Mouse (Mus musculus): Measurements from ENCODE around the gene Golga3.

Gene Golga3

DNA sequence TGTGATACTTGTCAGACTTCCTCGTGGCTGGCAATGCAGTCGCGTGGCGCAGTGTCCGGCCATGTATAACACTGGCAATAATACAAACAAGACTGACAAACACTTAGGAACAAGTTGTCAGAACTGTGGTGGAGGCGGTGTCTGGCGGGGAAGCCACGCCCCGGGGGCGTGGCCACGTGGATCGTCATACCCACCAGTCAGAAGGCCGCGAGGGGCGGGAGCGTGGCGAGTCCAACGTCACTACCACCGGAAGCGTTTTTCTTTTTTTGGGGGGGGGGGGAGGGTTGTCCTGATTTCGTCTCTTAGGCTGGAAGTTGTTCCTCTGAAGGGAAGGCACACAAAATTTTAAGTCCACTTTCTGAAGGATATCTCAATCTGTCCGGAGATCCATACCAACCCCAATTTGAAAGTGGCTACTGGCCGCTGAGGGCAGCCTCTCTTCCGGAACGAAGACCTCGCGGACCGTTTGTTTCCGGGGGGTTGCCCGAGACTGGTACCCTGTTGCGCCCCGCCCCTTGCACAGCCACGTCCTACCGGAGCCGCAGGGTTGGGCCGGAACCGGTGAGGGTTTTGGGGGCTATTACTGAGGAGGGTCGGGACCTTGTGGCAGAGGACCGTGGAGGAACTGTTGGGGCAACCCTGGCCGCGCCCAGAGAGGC, at the start of gene Golga3:
Gene Golga3, plus strand, starts transcription at position 340 of the 659 bp plus-strand sequence.
- peak; percentile 86 for DNase-seq (ENCODE audit: low read depth, low spot score)

DNA sequence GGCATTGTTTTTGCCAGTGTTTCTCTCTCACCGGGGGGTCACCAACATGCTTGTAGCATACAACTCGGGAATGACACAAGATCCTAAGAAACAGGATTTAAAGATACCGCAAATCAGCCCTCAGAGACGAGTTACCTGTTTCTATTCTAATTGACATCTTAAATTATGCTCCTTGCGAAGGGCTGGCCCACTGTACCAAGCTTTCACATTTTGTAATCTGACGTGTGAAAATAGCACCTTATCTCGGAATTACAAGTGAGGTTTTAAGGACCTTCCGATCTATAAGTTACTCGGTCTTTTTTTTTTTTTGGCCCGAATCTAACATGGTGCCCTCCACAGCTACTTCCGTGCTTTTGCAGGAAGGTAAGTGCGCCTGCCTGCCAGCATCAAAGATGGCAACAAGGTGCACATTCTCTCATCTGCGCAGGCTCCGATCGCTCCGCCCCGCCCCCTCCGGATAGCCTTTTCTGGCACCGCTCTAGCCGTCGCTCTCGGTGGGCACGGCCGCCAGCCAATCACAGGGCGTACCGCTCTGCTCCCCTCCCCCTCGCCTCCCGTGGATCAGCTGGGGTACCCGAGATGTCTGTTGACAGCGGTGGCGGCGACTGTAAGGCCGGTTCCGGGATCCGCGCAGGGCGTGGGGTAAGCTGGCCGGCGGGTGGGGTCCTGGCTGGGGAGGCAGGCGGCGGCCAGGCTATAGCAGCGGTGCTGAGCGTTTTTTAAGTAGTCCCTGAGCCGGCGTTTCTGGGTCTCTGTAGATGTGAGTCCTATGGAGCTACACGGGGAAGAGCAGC, 41.0 kb upstream of the Golga3 start, which contains the start of gene Chfr:
Gene Chfr, plus strand, starts transcription at position 550 of the 794 bp plus-strand sequence.
- peak; percentile 97 for DNase-seq (ENCODE audit: low read depth, low spot score)

DNA sequence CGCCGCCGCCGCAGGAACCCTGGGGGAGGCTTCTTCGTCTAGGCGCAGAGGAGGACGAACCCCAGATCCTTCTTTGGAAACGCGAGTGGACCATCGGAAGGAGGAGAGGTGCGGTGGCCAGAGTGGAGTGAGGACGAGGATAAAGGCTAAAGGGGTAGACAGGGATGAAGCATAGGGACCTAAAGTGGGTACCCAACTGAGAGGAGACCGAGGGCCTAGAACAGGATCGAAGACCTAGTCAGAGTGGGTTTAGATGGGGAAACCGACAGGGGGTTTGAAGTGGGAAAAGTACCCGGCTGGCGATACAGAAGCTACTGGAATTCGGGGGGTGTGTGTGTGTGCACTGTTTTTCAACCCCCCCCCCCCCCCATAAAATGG, 40.4 kb upstream of the Golga3 start:
- DNase-seq (ENCODE audit: low read depth, low spot score): no peak

DNA sequence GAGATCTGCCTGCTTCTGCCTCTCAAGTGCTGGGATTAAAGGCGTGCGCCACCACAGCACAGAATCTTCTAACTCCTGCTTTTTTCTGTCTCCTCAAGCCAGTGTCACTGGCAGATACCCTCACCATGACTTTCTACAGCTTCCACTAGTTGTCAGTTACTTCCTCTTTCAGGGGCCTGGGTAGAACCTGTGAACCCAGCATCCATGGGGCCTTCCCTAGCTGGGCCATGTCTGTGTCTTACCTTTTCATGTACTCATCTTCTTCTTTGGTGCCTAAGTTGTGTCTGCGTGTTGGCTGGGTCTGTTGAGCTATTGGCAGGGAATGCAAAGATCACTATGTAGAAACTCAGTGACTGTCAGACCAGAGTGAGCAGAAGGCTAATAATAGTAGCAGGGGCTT, 38.7 kb upstream of the Golga3 start:
- DNase-seq (ENCODE audit: low read depth, low spot score): no peak

DNA sequence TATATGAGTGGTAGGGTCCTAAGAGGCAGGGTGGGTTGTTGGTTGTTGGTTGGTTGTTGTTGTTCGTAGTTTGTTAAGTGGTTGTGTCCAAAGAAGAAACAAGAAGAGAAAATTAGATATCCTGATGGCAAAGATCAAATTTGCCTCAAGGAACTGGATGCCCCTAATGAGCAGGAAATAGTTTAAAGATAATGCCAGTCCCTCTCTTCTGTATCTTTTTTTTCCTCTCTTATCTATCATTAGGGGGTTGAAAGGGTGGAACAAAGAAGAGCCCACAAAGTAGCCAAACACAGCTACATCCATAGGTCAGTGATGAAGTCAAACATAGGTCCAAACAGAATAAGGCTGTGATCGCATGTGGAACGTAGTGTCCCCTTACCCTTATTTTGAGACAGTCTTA, 37.2 kb upstream of the Golga3 start:
- DNase-seq (ENCODE audit: low read depth, low spot score): no peak

DNA sequence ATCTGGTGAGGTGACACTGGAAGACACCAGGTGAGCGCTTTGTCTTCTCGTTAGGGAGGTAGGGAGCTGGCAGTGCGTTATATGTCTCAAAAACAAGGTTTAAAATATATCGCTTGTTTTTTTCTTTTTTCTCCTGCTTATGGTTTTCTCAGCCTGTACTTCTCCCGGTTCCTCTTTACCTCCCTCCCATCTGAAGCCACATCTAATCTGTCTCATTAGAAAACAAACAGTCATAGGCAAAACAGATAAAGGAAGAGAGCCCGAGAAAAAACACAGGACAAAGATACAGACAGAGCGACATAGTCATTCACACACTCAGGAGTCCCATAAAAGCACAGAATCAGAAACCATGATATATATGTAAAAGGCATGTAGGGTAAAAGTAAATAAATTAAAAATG, 36.1 kb upstream of the Golga3 start:
- no peak for DNase-seq (ENCODE audit: low read depth, low spot score)

DNA sequence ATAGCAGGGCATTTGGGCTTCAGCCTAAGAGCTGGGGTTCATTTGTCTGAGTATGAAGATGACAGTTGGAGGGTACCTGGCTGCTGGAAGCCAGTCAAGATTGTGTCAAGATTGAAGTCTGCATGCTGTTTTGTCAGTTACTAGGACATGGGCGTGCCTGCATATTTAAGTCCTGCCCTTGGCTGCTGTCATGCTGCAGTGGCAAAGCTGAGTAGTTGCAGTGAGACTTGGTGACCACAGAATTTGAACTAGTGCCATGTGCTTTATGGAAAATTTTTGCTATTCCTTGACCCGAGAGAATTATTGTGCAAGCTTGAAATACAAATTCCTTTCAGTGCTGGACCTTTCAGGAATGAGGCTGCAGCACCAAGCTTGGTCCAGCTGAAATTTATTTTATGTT, 34.2 kb upstream of the Golga3 start:
- DNase-seq (ENCODE audit: low read depth, low spot score): no peak

DNA sequence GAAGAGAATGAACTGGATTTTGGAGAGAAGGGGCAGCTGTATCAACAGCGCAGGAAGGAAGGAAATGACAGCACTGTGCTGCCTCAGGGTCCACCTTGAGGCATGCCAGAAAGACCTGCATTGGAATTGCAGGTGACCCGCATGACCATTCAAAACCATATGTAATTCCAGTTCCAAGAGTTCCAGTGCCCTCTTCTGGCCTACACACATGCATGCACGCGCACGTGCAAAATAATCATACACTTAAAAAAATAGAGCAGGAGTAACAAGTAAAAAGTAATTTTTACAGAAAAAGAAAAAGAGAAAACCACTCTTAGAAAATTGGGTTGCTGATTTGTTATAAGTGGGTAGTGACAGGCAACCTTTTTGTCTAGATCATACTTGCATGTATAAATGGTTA, 33.5 kb upstream of the Golga3 start:
- no peak for DNase-seq (ENCODE audit: low read depth, low spot score)

DNA sequence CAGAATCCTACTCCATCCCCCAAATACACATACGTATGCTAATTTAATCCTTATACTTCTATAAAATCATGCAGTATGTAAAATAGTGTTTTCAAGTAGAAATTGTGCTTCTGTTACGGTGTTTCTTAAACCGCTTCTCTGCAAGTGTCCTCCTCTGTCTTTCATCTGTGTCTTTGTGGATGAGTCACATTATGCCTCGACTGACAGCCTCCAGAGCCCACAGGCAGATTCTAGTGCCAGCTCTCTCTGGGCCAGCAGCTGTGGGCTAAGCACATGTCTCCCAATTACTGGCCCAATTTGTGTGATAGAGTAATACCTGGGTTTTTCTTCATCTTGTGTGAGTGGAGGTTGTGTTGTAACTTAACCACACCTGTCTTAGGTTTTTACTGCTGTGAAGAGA, 7.1 kb upstream of the Golga3 start:
- no peak for DNase-seq (ENCODE audit: low read depth, low spot score)

DNA sequence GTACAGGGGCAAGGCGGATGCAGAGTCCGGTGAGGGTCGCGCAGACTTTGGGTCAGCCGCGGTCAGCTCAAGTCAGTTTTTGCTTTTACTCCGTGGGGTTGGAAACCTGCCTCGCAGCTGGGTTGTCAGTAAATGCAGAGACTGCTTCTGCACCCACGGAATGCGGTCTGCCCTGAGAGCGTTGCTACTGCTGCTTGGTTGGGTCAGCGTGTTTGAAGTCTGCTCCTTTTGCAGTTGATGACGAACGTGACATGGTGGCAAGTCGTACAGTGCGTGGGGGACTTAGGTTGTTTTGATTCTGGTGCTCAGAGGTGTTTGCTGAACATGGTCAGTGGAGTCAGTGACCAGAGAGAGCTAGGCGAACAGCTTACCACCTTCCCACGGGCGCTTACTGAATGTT, 520 bp downstream of the Golga3 start:
- DNase-seq (ENCODE audit: low read depth, low spot score): no peak

DNA sequence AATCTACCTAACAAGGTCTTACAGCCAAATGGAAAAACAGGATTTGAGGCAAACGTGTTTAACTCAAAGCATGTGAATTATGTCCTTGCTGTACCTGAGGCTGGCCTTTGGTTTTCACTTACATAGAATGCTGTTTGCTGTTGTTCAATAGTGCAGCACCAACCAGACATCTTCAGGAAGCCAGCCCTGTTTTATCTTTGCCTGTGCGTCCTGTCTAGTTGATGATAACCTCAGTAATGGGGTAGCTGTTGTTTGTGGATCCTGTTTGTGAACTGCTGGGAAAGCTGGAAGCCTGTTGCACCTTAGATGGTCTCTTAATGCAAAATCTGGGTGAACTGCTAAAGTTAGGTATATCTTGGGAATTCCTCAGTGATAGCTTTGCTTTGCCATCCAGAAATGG, 2.1 kb downstream of the Golga3 start:
- DNase-seq (ENCODE audit: low read depth, low spot score): no peak

DNA sequence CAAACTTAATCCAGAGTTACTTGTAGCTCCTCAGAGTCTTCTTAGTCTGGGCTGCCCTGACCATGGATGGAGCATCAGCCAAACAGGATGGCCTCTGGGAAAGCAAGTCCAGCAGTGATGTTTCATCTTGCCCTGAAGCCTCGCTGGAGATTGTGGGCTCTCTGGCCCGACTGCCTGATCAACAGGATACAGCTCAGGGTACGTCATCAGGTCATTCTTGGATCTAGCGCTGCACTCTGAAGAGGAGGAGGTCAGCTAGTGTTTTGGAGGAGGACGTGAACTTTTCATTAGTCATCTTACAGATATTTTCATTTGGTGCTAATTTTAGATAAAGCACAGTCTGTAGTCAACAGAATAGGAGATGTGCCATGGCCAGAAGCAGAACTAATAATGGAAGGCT, 5.2 kb downstream of the Golga3 start:
- no peak for DNase-seq (ENCODE audit: low read depth, low spot score)

DNA sequence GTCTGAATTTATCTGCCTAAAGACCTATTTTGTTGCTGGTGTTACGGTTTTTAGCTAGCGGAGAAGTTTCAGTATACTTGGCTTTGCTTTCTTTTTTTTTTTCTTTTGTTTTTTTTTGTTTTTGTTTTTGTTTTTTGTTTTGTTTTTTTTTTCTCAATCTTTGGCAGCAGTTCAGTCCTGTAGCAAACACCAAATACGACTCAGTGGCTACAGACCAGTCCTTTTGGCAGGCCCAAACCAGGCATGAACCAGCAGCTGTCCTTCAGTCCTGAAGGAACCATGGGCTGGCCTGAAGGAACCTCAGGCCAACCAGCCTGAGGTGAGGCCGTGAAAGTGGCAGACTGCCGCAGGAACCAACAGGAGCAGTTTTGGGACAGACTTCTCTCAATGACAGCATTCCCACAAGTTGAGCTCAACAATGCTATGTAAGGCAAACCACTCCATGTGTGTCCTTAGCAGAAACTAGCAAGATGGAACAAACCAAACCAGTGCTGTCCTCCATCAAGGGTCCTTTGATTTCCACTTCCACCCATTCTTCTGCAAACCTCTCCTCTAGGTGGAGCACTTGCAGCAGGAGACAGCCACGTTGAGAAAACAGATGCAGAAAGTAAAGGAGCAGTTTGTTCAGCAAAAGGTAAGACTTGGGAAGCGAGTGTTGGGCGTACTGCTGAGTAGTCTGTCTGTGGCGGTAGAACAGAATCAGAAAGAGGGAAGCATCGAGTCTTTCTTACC, 26.8 kb downstream of the Golga3 start:
- DNase-seq (ENCODE audit: low read depth, low spot score): no peak

DNA sequence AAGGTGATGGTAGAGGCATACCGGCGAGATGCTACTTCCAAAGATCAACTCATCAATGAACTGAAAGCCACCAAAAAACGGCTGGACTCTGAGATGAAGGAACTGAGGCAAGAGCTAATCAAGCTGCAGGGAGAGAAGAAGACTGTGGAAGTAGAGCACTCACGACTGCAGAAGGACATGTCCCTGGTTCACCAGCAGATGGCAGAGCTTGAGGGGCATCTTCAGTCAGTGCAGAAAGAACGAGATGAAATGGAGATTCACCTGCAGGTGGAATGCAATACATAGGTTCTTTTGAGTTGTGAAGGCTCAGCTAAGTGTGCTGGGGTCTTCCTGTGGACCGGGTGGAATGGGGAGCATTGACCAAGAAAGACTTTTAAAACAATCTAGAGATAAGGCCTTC, 28.3 kb downstream of the Golga3 start:
- no peak for DNase-seq (ENCODE audit: low read depth, low spot score)

DNA sequence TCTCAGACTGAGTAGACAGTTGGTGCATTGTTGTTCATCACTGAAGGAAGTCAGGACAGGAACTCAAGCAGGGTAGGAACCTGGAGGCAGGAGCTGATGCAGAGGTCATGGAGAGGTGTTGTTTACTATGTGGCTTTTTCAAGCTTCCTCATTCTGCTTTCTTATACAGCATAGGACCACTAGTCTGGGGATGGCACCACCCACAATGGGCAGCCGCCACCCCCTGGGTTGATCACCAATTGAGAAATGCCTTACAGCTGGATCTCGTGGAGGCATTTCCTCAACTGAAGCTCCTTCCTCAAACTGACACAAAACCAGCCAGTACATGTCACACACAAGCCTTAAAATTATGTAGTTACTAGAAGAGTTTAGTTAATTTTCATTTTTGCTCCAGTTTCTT, 34.8 kb downstream of the Golga3 start:
- no peak for DNase-seq (ENCODE audit: low read depth, low spot score)

DNA sequence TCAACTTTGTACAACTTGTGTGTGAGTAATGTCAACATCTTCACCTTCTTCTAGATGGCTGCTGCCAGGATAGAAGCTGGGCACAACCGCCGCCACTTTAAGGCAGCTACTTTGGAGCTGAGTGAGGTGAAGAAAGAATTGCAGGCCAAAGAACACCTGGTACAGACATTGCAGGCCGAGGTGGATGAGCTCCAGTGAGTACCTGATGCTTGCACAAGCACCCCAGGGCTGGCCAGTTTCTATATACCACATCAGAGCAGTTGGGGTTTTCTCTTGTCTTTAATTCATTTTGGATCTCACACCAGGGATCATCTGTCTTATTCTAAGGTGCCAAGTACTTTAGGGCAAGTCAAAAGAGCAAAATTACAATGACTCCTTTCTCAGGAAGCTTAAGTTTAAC, 40.3 kb downstream of the Golga3 start:
- DNase-seq (ENCODE audit: low read depth, low spot score): no peak

DNA sequence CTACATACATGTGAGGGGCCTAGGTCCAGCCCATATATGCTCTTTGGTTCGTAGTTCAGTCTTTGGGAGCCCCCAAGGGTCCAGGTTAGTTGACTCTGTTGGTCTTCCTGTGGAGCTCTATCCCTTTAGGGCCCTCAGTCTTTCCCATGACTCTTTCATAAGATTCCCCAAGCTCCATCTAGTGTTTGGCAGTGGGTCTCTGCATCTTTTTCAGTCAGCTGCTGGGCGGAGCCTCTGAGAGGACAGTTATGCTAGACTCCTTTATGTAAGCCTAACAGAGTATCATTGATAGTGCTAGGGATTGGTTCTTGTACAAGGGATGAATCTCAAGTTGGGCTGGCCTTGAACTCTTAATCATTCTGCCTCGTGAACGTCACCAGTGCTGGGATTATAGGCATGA, 43.8 kb downstream of the Golga3 start:
- no peak for DNase-seq (ENCODE audit: low read depth, low spot score)

DNA sequence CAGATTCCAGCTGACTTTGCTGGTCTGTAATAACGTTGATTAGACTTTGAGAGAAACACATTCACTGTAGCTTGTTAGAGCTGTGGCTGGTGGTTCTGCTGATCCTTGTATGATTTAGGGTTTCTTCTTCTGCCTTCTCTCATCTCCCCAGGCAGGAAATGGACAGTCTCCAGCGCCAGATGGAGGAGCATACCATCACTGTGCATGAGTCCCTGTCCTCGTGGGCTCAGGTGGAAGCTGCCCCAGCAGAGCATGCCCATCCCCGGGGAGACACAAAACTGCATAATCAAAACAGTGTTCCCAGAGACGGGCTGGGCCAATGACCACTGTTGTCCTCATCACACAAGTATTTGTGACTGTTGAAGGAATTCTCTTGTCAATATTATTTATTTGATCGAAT, 46.3 kb downstream of the Golga3 start:
- DNase-seq (ENCODE audit: low read depth, low spot score): no peak

DNA sequence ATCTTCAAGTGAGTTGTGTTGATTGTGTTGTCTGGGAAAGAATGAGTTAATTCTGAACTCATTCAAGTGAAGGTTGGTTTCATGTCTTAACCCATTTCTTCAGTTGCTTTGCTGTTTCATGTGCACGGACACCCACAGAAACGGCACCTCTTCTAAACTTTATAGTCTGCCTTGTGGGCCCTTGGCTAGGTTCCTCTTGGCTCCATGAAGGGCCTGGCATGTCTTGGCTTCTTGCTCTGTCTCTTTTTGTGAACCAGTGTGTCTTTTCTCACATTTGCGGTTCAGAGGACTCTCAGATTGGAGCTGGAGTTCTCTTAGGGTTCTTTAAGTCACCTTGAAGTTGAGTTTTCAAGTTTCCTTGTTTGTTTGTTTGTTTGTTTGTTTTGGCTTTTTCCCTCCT, 48.6 kb downstream of the Golga3 start:
- no peak for DNase-seq (ENCODE audit: low read depth, low spot score)

DNA sequence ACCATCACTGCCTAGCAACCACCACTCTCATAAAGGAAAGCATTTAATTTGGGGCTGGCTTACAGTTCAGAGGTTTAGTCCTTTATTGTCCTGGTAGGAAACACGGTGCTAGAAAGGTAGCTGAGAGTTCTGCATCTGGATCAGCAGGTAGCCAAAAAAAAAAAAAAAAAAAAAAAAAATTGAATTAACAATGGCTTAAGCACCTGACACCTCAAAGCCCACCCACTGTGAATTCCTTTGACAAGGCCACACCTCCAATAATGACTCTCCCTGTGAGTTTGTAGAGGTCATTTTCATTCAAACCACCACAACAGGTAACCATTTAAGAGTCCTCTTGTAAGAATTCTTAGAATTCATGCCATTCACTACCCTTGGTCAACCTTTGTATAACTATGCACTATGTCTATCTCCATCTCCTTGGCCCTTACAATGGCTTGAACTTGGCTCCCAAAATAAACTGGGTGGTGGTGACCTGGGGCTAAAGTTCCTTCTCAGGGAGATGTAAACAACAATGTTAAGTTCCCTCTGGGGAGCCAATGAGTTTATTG, 50.9 kb downstream of the Golga3 start:
- no peak for DNase-seq (ENCODE audit: low read depth, low spot score)

DNA sequence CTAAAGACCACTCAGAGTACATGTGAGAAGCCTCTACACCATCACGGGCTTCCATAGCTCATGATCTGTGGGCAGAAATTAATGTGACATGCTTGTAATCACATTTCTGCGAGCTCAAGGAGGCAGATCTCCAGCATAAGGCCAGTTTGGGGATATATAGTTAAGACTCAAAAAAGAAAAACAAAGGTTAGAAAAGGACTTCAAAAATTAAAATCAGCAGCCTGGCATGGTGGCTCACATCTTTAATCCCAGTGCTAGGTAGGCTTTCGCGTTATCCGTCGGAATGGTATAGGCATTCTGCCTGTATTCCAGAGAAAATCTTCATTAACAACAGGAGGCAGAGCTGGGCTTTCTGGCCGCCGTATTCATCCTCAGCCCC, 53.9 kb downstream of the Golga3 start:
- DNase-seq (ENCODE audit: low read depth, low spot score): no peak

DNA sequence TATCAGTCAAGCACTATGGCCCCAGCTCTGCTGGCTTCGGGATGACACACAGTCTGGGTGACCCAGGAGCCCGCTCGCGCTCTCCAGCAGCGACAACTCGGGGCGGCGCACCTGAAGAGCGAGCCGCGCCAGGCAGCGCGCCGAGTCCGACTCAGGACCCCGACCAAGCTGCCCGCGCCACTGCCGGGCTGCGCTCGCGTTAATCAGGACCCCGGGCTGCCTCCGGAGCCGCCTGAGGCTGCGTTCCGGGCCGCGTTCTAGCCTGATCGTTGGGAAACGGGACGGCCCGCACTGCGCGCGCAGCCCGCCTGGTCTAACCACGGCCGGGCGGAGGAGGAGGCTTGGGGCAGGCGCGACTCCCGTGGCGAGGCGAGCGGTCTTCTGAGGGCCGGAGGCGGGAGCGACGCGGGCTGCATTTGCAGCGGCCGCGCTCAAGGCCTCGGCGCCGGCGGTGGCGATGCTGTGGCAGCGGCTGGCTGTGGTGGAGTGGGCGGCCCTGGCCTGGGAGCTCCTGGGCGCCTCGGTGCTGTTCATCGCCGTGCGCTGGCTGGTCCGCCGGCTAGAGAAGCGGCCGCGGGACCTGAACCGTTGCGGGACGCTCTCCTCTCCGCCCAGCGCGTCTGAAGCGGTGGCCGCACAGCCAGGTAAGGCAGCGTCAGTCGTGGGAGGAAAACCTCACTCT, 54.4 kb downstream of the Golga3 start, which contains the start of gene Ankle2:
Gene Ankle2, plus strand, starts transcription at position 225 of the 682 bp plus-strand sequence.
- DNase-seq (ENCODE audit: low read depth, low spot score): peak; percentile 69

Data from brain, embryonic 18.5 days (tissue).